Mouse (Mus musculus) megakaryocyte-erythroid progenitor cell, adult 5-6 weeks (primary cell): ENCODE measurements at regions not wholly inside any gene's neighbourhood (a gene's known extent, or its start where the extent isn't known, plus 50 kb on each side); places are given as distances from the start of the nearest gene placed in this dataset.
A peak's percentile ranks its signal among the peaks of the same experiment; 100 is the strongest.

Experiments used
- ATAC-seq: replicated peaks from 2 replicates; pipeline ENCODE4 v1.8.0; 2016; ENCODE audit warnings: mild to moderate bottlenecking, inconsistent platforms; ENCODE audit not compliant: severe bottlenecking, poor library complexity, low FRiP score, low TSS enrichment

GRCm38 (mm10) chr15:59138393-59139107 lies 249.5 kb downstream of the Gm49356 start:
- ATAC-seq: no peak

- no peak for ATAC-seq
Observed at GRCm38 (mm10) chr15:59141621-59142020, 252.5 kb downstream of the Gm49356 start.

- no peak for ATAC-seq
Observed at GRCm38 (mm10) chr15:59142481-59142880, 253.4 kb downstream of the Gm49356 start.

- ATAC-seq: no peak
Observed at GRCm38 (mm10) chr15:59143891-59144290, 254.8 kb downstream of the Gm49356 start.

- ATAC-seq: no peak
Observed at GRCm38 (mm10) chr15:59145679-59146078, 256.6 kb downstream of the Gm49356 start.

GRCm38 (mm10) chr15:59146111-59146510 lies 257.0 kb downstream of the Gm49356 start:
- no peak for ATAC-seq

- no peak for ATAC-seq
Observed at GRCm38 (mm10) chr15:59146586-59147085, 257.5 kb downstream of the Gm49356 start.

- ATAC-seq: peak; percentile 26; the same call in 1 of the 2 replicates
Observed at GRCm38 (mm10) chr15:59148531-59148930, 259.4 kb downstream of the Gm49356 start.

GRCm38 (mm10) chr15:59151506-59151905 lies 262.4 kb downstream of the Gm49356 start:
- ATAC-seq: no peak

- ATAC-seq: no peak
Observed at GRCm38 (mm10) chr15:59152786-59153388, 263.8 kb downstream of the Gm49356 start.

- no peak for ATAC-seq
Observed at GRCm38 (mm10) chr15:59153416-59154250, 264.5 kb downstream of the Gm49356 start.

- no peak for ATAC-seq
Observed at GRCm38 (mm10) chr15:59154407-59155288, 265.6 kb downstream of the Gm49356 start.

- ATAC-seq: no peak
Observed at GRCm38 (mm10) chr15:59155289-59155623, 266.2 kb downstream of the Gm49356 start.

- no peak for ATAC-seq
Observed at GRCm38 (mm10) chr15:59156328-59156727, 267.2 kb downstream of the Gm49356 start.

GRCm38 (mm10) chr15:59158760-59159159 lies 269.7 kb downstream of the Gm49356 start:
- ATAC-seq: no peak

- no peak for ATAC-seq
Observed at GRCm38 (mm10) chr15:59160931-59161920, 272.1 kb downstream of the Gm49356 start.

GRCm38 (mm10) chr15:59167937-59168659 lies 279.0 kb downstream of the Gm49356 start:
- ATAC-seq: no peak
